Mouse (Mus musculus): ENCODE results near the gene Smug1. TPM values are rescaled to one million over a fixed set of nuclear protein-coding genes. Genes with fewer than 3 reads are reported as not detected.

The Smug1 gene
- polyA plus RNA-seq, 1 experiment from 2014 or later = 12.8 TPM

GRCm38 (mm10) chr15:103156890-103157289 is 10.0 kb downstream of the Smug1 start:
- Histone ChIP-seq H3K9ac (ENCODE audit: low read depth, low read length) (no peak overlapping the region), H3K4me2 (no peak overlapping the region), H3K9me3 (ENCODE audit: control insufficient read depth, low read length) (no peaks in the 10 kb centered on the region), H3K36me3 (ENCODE audit: control insufficient read depth, insufficient read depth, low read length) (peaks cover 6% of the 10 kb centered on the region; the same call in 1 of the 2 replicates), H3K4me3 (ENCODE audit: low read depth, low read length) (no peak overlapping the region), H3K4me1 (replicated peaks; ENCODE audit: control insufficient read depth, insufficient read depth, low read length) (peaks cover 2% of the 10 kb centered on the region; the same call in 1 of the 2 replicates), H3K27me3 (replicated peaks; ENCODE audit: control insufficient read depth, insufficient read depth, low read length) (peaks cover 5% of the 10 kb centered on the region), H3K27ac (ENCODE audit: low read depth, low read length) (no peak overlapping the region)
- WGBS = 60% methylated on average over 7 of the region's 7 CpGs
- no peak for ATAC-seq (replicated peaks; ENCODE audit: low FRiP score)
- DNase-seq (ENCODE audit: low spot score) = no peak

GRCm38 (mm10) chr15:103155366-103156321 is 11.2 kb downstream of the Smug1 start:
- Histone ChIP-seq H3K36me3 (ENCODE audit: control insufficient read depth, insufficient read depth, low read length) (peaks cover 6% of the 10 kb centered on the region; the same call in 1 of the 2 replicates), H3K4me3 (ENCODE audit: low read depth, low read length) (no peak overlapping the region), H3K9ac (ENCODE audit: low read depth, low read length) (no peak overlapping the region), H3K4me2 (no peak overlapping the region), H3K4me1 (replicated peaks; ENCODE audit: control insufficient read depth, insufficient read depth, low read length) (no peaks in the 10 kb centered on the region), H3K27ac (ENCODE audit: low read depth, low read length) (no peak overlapping the region), H3K9me3 (ENCODE audit: control insufficient read depth, low read length) (no peaks in the 10 kb centered on the region), H3K27me3 (replicated peaks; ENCODE audit: control insufficient read depth, insufficient read depth, low read length) (peaks cover 10% of the 10 kb centered on the region)
- 52% methylated on average over 32 of the region's 32 CpGs for WGBS
- no peak for DNase-seq (ENCODE audit: low spot score)
- ATAC-seq (replicated peaks; ENCODE audit: low FRiP score) = no peak

- WGBS = 78% methylated on average over 4 of the region's 4 CpGs
- Histone ChIP-seq H3K27ac (ENCODE audit: low read depth, low read length) (no peak overlapping the region), H3K9ac (ENCODE audit: low read depth, low read length) (no peak overlapping the region), H3K27me3 (replicated peaks; ENCODE audit: control insufficient read depth, insufficient read depth, low read length) (peaks cover 30% of the 10 kb centered on the region), H3K36me3 (ENCODE audit: control insufficient read depth, insufficient read depth, low read length) (peaks cover 6% of the 10 kb centered on the region; the same call in 1 of the 2 replicates), H3K4me3 (ENCODE audit: low read depth, low read length) (no peak overlapping the region), H3K4me1 (replicated peaks; ENCODE audit: control insufficient read depth, insufficient read depth, low read length) (no peaks in the 10 kb centered on the region), H3K4me2 (no peak overlapping the region), H3K9me3 (ENCODE audit: control insufficient read depth, low read length) (no peaks in the 10 kb centered on the region)
- DNase-seq (ENCODE audit: low spot score) = no peak
- no peak for ATAC-seq (replicated peaks; ENCODE audit: low FRiP score)
These were observed 13.8 kb downstream of the Smug1 start for GRCm38 (mm10) chr15:103152890-103153610.

- H3K4me3 ChIP-seq (ENCODE audit: low read depth, low read length) = no peak overlapping the region
- WGBS = 84% methylated on average over 3 of the region's 3 CpGs
- no peaks in the 10 kb centered on the region for H3K4me1 ChIP-seq (replicated peaks; ENCODE audit: control insufficient read depth, insufficient read depth, low read length)
- no peak overlapping the region for H3K4me2 ChIP-seq
- peaks cover 6% of the 10 kb centered on the region; the same call in 1 of the 2 replicates for H3K36me3 ChIP-seq (ENCODE audit: control insufficient read depth, insufficient read depth, low read length)
- DNase-seq (ENCODE audit: low spot score) (no peak), ATAC-seq (replicated peaks; ENCODE audit: low FRiP score) (no peak)
- no peak overlapping the region for H3K9ac ChIP-seq (ENCODE audit: low read depth, low read length)
- H3K27ac ChIP-seq (ENCODE audit: low read depth, low read length) = no peak overlapping the region
- no peaks in the 10 kb centered on the region for H3K9me3 ChIP-seq (ENCODE audit: control insufficient read depth, low read length)
- H3K27me3 ChIP-seq (replicated peaks; ENCODE audit: control insufficient read depth, insufficient read depth, low read length) = peaks cover 37% of the 10 kb centered on the region
These were observed 14.5 kb downstream of the Smug1 start for GRCm38 (mm10) chr15:103152371-103152770.

- no peak for ATAC-seq (replicated peaks; ENCODE audit: low FRiP score)
- no peak for DNase-seq (ENCODE audit: low spot score)
- Histone ChIP-seq H3K4me2 (no peak overlapping the region), H3K4me3 (ENCODE audit: low read depth, low read length) (no peak overlapping the region), H3K4me1 (replicated peaks; ENCODE audit: control insufficient read depth, insufficient read depth, low read length) (no peaks in the 10 kb centered on the region), H3K27ac (ENCODE audit: low read depth, low read length) (no peak overlapping the region), H3K9me3 (ENCODE audit: control insufficient read depth, low read length) (no peaks in the 10 kb centered on the region), H3K27me3 (replicated peaks; ENCODE audit: control insufficient read depth, insufficient read depth, low read length) (peaks cover 75% of the 10 kb centered on the region), H3K9ac (ENCODE audit: low read depth, low read length) (no peak overlapping the region), H3K36me3 (ENCODE audit: control insufficient read depth, insufficient read depth, low read length) (no peaks in the 10 kb centered on the region)
- 64% methylated on average over 9 of the region's 9 CpGs for WGBS
These were observed 19.1 kb downstream of the Smug1 start for GRCm38 (mm10) chr15:103147779-103148178.

- 25% methylated on average over 3 of the region's 3 CpGs for WGBS
- Histone ChIP-seq H3K4me3 (ENCODE audit: low read depth, low read length) (no peak overlapping the region), H3K9me3 (ENCODE audit: control insufficient read depth, low read length) (no peaks in the 10 kb centered on the region), H3K27me3 (replicated peaks; ENCODE audit: control insufficient read depth, insufficient read depth, low read length) (peaks cover 75% of the 10 kb centered on the region), H3K36me3 (ENCODE audit: control insufficient read depth, insufficient read depth, low read length) (no peaks in the 10 kb centered on the region), H3K4me1 (replicated peaks; ENCODE audit: control insufficient read depth, insufficient read depth, low read length) (no peaks in the 10 kb centered on the region), H3K4me2 (no peak overlapping the region), H3K9ac (ENCODE audit: low read depth, low read length) (no peak overlapping the region), H3K27ac (ENCODE audit: low read depth, low read length) (no peak overlapping the region)
- ATAC-seq (replicated peaks; ENCODE audit: low FRiP score) (no peak), DNase-seq (ENCODE audit: low spot score) (no peak)
These were observed 19.5 kb downstream of the Smug1 start for GRCm38 (mm10) chr15:103147422-103147690.

GRCm38 (mm10) chr15:103146627-103147421 is 20.1 kb downstream of the Smug1 start:
- 1% methylated on average over 57 of the region's 57 CpGs for WGBS
- Histone ChIP-seq H3K4me1 (replicated peaks; ENCODE audit: control insufficient read depth, insufficient read depth, low read length) (no peaks in the 10 kb centered on the region), H3K4me2 (peak overlapping the region; percentile 58), H3K9me3 (ENCODE audit: control insufficient read depth, low read length) (no peaks in the 10 kb centered on the region), H3K27ac (ENCODE audit: low read depth, low read length) (no peak overlapping the region), H3K27me3 (replicated peaks; ENCODE audit: control insufficient read depth, insufficient read depth, low read length) (peaks cover 75% of the 10 kb centered on the region), H3K36me3 (ENCODE audit: control insufficient read depth, insufficient read depth, low read length) (no peaks in the 10 kb centered on the region), H3K9ac (ENCODE audit: low read depth, low read length) (no peak overlapping the region), H3K4me3 (ENCODE audit: low read depth, low read length) (peak overlapping the region; percentile 31)
- DNase-seq (ENCODE audit: low spot score) (no peak), ATAC-seq (replicated peaks; ENCODE audit: low FRiP score) (no peak)

GRCm38 (mm10) chr15:103145635-103146299 is 21.1 kb downstream of the Smug1 start:
- no peaks in the 10 kb centered on the region for H3K36me3 ChIP-seq (ENCODE audit: control insufficient read depth, insufficient read depth, low read length)
- DNase-seq (ENCODE audit: low spot score) (no peak), ATAC-seq (replicated peaks; ENCODE audit: low FRiP score) (no peak)
- H3K9ac ChIP-seq (ENCODE audit: low read depth, low read length) = no peak overlapping the region
- no peak overlapping the region for H3K4me2 ChIP-seq
- no peaks in the 10 kb centered on the region for H3K9me3 ChIP-seq (ENCODE audit: control insufficient read depth, low read length)
- peaks cover 80% of the 10 kb centered on the region for H3K27me3 ChIP-seq (replicated peaks; ENCODE audit: control insufficient read depth, insufficient read depth, low read length)
- WGBS = 67% methylated on average over 11 of the region's 11 CpGs
- no peaks in the 10 kb centered on the region for H3K4me1 ChIP-seq (replicated peaks; ENCODE audit: control insufficient read depth, insufficient read depth, low read length)
- no peak overlapping the region for H3K4me3 ChIP-seq (ENCODE audit: low read depth, low read length)
- H3K27ac ChIP-seq (ENCODE audit: low read depth, low read length) = no peak overlapping the region
